Mouse (Mus musculus) heart, postnatal 0 days (tissue): ENCODE measurements around the gene Fbrsl1.

ENCODE experiments used
- CTCF ChIP-seq: IDR thresholded peaks from 2 replicates; pipeline ENCODE4 v1.5.1; 2016; ENCODE audit warnings: antibody characterized with exemption, control low read depth, low read depth
- EP300 ChIP-seq: IDR thresholded peaks from 2 replicates; pipeline ENCODE4 v1.6.1; 2016; ENCODE audit warnings: antibody characterized with exemption, low read depth

GRCm38 (mm10) chr5:110363822-110364545 lies 84.3 kb downstream of the Fbrsl1 start:
- TF ChIP-seq CTCF (no peak), EP300 (no peak)
